Mouse (Mus musculus) cerebellum, adult 9-11 months (tissue): ENCODE data around the gene Anapc15-ps.

ENCODE experiments used
- DNase-seq: peaks from one replicate; pipeline ENCODE4 v3.0.0; 2022

The Anapc15-ps gene

DNA sequence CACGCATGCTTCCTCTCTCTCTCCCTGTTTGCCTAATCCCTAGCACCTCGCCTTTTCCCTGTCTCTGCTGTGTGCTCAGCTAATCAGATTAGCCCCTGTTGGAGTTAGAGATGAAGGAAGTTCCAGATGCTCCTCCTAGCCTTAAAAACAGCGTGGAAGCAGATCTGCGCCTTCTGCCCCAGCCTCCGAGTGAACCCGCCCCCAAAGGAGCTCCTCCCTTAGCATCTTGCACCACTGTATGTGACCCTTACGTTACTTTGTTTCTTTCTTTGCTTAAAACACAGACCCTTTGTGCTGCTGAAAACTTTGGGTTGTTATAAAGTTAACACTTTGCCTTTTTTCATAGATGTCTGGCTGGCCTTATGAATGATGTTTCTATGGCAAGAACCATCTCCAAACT, 15.8 kb upstream of the Anapc15-ps start:
- DNase-seq: no peak

DNA sequence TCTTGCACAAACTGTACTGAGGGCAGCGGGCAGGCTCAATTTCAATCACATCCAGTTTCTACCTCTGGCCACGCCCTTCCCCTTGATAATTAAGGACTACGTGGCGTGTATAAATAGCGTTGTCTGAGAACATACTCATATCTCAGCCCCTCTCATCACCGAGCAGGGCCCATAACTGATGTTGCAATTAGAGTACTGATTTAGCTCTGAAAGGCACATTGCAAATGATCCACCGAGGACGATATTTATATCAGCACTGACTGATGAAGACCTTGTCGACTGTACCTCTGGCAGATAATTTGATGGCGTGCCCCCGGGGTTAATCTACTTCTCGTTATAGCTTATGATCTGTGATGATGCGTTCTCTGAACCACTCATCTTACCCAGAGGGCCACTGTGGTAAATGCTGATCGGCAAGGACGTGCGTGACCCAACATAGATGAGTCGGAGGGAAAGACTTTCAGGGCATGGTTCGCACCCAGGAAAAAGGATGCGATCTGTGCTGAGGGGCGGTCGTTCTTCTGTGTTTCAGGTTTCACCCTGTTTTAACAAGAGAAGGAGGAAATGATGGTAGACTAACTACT, 14.4 kb upstream of the Anapc15-ps start:
- no peak for DNase-seq

DNA sequence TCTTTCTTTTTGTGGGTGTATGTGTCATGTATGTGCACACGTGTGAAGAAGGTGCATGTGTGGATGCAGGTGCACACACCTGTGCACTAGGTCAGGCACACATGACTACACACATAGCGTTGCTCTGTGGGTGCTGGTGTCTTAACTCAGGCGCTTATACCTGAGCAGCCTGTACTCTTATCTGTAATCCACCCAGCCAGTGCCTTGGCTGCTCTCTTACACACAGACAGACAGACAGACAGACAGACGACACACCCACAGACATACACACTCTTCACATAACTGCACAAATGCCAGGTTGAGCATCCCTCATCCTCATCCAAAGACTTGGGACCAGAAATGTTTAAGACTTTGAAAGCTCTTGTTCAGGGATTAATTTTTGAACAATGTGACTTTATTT, 12.8 kb upstream of the Anapc15-ps start:
- DNase-seq: no peak

DNA sequence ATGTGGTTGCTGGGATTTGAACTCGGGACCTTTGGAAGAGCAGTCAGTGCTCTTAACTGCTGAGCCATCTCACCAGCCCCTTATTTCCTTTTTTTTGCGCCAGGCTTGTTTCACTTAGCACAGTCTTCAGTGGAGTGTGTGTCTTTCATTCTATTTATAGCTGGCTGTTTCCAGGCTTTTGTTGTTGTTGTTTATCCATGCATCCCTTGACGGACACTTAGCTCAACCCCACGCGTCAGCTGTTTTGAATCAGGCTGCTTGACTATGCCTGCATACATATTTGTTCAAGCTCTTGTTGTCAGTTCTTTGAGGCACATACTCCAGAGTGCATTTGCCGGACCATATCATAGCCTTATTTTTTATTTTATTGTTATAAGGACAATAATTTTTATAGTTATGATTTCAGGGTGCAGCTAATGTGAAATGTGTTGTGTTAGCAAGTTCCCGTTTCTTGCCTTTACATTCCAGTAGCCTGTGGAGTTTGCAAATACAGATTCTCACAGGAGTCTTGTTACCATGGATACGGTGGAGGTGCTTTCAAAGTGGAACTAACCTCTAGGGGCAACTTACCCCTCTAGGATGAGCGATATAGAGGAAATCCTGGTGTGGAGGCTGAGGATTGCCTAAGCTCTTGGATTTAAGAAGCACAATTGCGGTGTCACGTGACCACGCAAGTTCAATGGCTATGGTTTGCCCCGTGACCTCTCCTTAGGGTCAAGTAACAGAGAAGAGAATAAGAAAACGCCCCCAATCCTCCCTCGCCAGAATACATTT, 11.7 kb upstream of the Anapc15-ps start:
- no peak for DNase-seq

DNA sequence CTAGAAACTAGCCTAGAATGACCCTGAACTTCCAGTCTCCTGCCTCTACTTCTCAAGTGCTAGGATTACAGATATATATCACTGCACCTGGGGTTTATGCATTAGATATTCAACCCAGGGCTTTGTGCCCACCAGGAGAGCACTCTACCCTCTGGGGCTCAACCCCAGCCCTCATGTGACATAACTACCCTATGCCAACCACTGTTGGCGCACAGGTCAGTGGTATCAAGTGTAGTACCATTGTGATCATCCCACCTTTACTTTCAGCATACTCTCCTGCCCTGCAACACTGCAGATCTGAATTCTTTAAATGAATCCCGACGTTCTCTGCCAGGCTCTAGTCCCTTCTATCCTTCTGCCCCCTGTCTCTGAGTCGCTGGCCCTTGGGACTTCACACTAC, 11.0 kb upstream of the Anapc15-ps start:
- no peak for DNase-seq

DNA sequence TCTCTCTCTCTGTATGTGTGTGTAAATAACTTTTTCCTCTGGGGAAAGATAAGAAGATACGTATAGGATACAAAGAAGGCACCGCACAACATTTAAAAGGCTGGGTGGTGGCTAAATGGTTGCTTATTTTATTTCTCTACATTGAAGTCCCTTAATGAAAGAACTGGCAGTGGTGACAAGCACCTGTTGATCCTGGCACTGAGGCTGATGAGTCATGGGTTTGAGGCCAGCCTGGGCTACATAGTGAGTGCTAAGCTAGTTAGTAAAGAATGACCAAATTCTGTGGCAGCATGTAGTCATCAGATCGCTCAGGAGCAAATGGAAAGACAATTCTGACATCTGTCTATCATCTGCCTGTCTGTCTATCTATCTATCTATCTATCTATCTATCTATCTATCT, 10.5 kb upstream of the Anapc15-ps start:
- DNase-seq: no peak

DNA sequence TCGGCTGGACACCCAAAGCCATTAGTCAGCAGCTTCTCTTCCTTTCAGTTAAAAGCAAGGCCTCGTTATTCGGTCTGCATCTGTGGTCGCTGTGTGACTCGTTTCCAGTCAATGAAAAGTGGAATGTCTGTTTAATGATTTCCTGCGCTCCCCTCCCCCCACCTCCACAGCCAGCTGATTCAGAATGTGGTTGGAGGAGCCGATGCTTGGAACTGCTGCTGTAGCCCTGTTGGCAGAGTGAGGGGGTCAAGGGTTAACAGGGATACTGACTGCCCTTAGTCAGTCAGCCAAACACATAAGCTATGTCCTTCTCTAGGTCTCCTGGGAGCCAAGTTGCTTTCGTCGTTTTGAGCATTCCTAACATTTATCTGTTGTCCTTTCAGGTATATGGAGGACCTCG, 9.7 kb upstream of the Anapc15-ps start:
- no peak for DNase-seq

DNA sequence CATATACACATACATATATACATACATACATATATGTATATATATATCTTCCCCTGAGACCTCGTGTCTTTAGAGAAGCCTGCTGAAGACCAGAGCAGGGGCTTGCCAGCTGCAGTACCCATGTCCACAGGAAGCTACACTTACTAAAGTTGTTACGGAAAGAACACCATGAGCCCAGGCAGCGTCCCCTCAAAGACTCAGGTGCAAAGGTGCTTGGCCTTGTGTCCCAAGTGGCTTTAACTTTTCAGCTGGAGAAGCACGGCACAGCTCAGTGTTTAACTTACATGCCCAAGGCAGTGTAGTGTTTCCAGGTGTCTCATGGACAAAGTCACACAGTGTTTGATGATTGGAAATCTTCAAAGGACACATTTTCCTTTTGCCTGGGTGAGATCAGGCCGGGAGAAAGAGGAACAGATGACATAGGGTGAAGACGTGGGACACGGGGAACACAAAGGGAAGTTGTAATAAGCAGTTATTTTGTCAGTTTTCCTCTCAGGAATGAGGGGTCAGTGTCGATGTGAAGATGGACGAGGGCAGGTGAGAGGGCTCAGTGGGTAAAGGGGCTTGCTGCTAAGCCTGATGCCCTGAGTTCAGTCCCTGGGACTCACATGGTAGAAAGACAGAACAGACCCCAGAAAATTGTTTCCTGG, 9.0 kb upstream of the Anapc15-ps start:
- DNase-seq: no peak

DNA sequence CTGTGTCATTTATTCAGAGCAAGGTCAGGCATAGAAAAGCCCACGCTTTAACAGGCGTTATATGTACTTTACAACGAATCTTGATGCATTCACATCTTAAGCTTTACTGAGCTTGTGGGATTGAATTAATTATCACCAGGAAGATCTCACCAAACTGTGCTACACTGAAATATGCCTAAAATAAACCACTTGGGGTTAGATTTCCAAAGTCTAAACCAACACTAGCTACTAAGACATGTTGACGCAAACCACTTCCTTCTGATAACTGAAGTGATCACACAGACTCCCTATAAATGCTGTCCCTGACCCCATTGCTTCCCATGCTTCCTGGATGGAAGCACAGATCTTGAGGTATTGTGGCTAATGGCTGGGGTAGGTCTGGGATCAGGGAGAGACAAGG, 8.2 kb upstream of the Anapc15-ps start:
- no peak for DNase-seq

DNA sequence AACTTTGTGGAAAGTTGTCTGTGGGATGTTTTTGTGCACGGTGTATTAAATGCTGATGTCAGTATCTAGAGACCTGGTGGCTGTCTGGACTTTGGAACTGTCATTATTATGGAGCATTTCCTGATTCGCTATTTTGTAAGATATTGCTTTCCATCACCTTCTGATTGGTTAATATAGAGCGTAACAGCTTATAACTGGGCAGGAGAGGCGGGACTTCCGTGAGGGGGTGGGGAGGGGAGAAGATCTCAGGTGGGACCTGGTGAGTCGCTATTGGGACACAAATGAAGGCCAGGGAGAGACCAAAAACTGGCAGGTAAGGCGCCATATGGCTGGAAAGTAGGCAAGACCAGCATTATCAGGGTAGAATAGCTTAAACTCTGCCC, 7.8 kb upstream of the Anapc15-ps start:
- no peak for DNase-seq

DNA sequence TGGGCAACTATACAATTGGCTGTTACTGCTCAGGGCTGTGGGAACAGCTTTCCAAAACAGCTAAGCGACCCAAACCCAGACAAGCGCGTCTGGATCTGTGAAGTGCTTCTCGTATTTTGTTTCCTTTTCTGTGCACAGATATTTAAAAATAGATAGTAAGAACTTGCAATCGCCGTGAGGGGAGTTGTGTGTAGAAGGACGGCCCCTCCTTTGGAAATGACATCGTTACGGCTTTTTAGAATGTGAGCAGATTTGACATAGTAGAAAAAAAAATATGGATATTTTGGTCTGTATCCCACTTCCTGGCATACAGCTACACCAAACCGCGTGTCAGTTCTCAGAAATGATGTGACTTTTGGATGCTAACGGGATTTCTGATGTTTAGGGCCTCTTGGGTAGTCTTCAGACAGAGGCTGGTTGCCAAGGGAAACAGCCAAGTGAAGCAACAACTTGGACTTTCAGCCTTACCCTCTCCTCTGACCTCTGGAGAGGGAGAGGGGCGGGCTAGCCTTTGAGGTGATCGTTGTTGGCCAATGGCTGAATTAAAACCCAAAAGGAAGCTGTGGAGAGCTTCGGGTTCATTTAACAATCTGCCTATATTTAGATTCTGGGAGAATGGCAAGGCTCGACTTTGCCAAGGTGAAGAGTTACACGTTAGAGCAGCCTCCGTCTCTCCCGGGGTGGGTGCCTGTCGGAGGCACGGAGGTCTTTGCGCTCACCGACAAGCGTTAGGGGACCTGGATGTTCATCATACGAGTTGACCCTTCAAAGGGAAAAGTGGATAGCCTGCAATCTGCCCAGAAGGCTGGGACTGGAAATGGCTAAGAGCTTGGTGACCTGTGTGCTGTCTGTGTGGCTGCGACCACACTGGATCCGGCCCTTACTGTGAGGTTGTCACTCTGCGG, 7.2 kb upstream of the Anapc15-ps start:
- DNase-seq: no peak

DNA sequence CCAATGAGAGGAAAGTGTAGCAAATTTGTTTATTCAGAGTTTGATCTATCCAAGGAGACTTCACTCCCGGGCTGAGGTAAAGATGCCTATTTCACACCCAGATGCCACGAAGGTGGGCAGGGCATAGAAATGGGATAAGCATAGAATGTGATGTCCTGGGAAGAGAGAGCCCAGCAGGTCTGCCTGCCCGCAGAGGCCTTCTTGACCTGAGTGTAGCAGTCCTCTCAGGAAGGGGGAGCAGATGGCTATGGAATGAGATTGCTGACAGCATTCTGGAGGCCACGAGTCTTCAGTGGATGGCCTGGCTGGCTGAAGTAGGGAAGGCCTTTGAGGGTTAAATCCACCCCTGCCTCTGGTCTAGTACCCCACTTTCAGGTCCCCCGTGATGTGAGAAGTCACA, 5.9 kb upstream of the Anapc15-ps start:
- DNase-seq: no peak

DNA sequence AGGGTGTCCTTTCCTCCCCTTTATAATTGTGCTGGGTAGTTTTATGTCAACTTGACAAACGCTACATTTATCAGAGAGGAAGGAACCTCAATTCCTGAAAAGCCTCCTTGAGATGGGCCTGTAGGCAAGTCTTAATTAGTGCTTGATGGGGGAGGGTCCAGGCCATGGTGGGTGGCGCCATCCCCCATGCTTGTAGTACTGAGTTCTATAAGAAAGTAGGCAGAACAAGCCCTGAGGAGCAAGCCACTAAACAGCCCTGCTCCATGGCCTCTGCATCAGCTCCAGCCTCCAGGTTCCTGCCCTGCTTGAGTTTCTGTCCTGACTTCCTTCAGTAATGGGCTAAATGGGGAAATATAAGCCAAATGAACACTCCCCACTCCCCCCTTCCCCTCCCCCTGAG, 5.4 kb upstream of the Anapc15-ps start:
- no peak for DNase-seq

DNA sequence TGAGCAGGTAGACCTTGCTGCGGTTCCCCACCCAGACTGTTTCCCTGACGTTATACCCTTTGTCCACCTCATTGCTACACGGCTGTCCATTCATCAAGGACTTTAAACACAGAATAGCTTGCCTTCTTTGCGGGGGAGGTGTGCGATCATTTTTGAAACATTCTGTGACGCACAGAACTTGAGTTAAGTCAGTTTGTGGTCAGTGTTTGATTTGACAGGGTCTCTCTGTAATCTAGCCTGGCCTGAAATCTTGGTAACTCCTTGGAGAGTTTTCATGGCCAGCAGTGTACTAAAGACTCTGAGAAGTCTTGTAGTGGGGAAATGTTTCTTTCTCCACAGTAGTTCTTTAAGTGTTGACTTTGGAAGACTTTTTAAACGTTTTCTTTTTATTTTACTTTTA, 5.0 kb upstream of the Anapc15-ps start:
- no peak for DNase-seq

DNA sequence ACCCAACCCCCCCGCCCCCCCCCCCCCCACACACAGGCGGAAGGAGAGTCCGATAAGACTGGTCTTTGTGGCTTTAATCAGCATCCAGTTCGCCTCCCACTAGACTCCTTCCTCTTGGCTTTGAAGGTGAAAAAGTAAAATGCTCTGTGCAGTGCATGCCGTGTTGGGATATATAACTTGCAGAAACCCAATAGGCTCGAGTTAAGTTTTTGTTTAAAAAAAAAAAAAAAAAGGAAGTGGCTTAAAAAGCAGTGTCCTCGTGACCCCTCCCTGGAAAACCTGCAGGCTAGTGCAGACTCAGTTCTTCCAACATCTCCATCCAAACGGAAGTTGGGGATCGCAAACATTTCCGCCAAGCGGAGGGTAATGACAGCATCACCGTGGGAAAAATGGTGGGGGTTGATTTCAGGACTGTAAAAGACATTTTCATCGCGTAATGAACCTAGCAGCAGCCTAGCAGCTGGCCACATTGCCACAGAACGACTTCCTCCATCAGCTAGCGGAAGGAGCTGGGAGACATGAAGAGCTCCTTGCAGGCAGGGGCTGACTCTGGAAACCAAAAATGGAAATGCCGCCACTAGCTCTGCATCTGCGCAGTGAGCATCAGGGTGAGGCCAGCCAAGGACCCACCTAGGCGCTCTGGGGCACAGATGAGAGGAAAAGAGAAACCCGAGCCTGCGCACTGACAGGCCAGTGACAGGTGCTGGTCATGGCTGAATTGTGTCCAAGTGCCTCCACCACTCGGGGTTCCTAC, 4.3 kb upstream of the Anapc15-ps start:
- DNase-seq: peak; percentile 12

DNA sequence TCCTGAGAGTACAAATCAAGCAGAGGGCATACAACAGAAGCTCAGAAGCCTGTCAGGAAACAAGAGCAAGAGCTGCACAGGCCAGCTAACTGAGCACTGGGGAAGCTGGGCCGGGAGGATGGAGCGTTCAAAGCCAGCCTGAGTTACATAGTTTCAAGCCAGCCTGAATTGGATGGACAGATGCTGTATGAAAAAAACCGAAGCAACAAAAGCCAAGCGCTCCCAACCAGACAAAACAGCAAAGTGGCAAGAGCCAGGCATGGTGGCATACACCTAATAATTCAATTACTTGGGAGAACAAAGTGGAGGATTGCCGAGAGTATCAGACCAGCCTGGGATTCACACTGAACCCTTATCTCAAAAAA, 3.7 kb upstream of the Anapc15-ps start:
- no peak for DNase-seq

DNA sequence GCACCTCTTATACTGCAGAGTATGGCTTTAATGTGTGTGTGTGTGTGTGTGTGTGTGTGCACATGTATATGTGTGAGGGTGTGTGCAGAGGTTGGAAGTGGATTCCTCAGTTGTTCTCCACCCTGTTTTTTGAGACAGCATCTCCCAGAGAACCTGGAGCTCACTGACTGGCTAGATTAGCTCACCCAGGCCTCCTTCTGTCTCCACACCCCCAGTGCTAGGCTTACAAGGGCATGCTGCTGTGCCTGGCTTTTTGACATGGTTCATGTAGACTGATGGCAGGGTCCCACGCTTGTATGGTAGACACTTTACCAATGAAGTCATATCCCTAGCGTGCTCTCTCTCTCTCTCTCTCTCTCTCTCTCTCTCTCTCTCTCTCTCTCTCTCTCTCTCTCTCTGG, 3.1 kb upstream of the Anapc15-ps start:
- DNase-seq: no peak

DNA sequence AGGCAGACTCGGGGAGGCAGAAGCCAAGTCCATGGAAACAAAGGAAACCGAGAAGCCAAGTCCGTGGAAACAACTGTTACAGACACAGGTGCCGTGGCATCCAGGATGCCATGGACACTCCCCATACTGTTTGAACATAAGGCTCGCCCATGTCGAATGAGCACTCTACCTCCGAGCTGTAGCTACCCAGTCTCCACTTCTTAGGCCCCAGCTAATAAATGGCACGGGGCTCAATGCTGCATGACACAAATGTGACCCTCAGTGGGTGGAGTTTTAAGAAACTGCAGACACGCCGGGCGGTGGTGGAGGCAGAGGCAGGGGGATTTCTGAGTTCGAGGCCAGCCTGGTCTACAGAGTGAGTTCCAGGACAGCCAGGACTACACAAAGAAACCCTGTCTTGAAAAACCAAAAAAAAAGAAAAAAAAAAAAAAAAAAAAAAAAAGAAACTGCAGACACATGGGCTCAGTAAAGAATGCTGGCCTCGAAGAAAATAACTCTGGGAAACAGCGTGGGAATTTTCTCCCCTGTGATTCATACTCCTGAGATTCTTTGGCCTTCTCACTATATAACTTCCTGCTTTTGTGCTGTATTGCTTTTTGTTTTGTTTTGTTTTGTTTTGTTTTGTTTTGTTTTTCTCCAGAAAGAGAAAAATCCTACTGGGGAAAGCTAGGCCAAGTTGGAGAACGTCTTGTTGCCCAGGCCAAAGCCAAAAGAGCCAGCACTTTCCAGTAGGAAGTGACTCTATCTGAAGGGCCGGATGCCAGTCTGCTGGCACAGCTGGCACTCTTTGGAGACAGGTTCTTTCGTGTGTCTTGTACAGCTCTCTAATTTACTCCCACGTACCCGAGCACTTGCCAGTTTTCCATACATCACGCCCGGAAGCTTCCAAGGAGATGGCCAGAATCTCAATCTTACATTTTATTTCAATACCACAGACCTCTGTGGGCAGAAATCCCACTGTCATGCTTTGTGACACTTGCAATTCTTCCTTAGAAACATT, 2.2 kb downstream of the Anapc15-ps start:
- no peak for DNase-seq

DNA sequence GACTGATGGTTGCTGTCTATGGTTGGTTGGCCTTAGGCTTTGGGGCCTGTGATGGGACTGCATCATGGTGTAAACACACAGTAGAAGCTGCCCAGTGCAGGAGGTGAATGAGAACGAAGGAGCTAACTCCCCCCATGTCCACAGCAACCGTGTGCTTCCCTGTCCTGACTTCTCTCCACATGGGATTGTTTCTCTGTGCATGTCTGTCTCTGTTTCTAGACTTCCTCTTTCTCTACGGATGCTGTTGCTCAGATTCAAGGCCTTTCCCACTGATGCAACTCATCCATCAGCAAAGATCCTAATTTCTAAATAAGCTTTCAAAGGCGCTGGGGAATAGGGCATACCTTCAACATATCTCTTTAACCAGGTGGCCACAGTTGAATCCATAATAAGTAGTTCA, 3.4 kb downstream of the Anapc15-ps start:
- DNase-seq: no peak

DNA sequence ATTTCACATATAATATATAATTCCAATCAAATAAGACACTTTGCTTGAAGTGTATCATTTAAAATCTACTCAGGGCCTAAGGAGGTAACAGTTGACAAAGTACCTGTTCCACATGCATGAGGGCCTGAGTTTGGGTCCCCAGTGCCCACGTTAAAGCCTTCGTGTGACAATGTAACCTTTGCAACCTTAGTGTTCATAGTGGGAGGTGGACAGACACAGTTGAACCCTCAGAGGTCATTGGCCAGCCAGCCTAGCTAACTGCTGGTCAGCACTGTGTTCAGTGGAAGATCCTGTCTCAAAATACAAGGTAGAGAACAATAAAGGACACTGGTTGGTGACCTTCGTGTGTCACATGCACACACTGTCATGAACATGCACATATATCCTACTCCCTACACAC, 4.2 kb downstream of the Anapc15-ps start:
- no peak for DNase-seq

DNA sequence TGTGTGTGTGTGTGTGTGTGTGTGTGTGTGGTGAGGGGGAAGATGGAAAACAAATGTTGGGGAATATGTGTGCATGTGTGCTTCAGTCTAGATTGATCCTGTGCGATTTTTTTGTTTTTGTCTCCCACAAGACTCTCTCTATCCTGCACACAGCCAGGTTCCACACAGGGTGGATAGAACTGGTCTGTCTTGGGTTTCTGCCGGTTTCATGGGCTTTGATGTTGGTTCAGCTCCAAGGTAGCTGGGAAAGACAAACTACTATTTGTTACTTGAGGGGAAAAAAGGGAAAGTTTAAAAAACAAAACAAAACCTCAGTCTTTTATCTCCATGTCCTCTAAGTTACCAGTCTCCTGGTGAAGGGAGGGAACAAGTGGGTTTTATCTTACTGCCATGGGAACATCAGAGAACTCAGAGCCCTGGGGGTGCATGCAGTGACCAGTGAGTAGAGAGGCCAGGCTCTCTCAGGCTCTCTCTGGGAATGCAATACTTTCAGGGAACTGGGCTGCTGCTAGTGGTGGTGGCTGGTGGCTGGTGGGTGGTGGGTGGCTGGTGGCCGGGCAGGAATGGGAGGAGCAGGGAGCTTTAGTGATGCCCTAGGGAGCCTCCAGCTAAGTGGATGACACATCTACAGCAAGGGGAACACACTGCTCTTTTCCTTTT, 5.8 kb downstream of the Anapc15-ps start:
- no peak for DNase-seq
